20 mouse cellular contexts compared by ENCODE assay signal in the genomic region with DNA sequence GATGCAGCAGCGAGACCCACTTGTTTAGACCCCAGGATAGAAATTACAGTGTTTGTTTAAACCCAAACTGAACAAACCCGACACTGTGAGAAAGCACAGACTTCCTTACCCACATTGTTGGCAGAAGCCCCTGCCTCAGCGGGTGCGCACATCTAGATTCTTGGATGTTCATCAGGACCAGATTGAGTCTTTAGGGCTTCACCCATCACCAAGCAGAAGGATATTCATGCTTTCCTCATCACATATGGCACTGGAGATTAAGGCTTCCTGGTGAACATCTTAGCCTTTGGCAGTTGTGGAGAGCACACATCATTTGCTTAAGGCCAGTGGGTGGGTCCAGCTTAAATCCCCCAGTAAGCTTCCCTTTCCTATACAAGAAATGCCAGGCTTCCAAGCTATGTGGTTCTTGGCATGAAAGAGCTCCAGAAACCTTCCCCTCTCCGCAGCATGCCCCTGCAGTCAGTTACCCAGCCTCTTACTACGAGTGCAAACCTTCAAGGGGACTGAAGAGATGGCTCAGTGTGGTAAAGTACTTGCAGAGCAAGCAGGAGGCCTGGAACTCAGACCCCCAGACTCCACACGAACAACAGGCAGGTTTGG.
DNase-seq lines count a peak whose midpoint lies in the region; ATAC-seq and TF ChIP-seq lines count a peak whose summit lies in the region.
"Had no signal": no experiment of that assay in that cellular context is flagged by ENCODE, and none has a peak within 500 bp of the region (broad histone marks: within the 10 kb centered on the region; RNA-seq: fewer than 3 reads in every experiment).

No protein-coding gene starts in this region.

- WGBS in cerebellum, adult 2 months: 17% methylated on average over 7 of the region's 7 CpGs
- WGBS in forebrain, postnatal 0 days: 54% methylated on average over 7 of the region's 7 CpGs
- 82% methylated on average over 7 of the region's 7 CpGs for WGBS in forebrain, embryonic 11.5 days
- 56% methylated on average over 7 of the region's 7 CpGs for WGBS in embryonic facial prominence, embryonic 15.5 days

- intact Hi-C loops in left cerebral cortex, postnatal 4 days (cut with DNase I): loop anchor here (10.0 kb wide), 1 partner anchor 119 kb away; no protein-coding TSS in a partner anchor

- ATAC-seq in forebrain, postnatal 0 days: peak; percentile 85
- ATAC-seq in forebrain, embryonic 11.5 days (replicated peaks; ENCODE audit: low FRiP score): no peak
- peak; percentile 51; the same call in 1 of the 2 replicates for ATAC-seq in embryonic facial prominence, embryonic 15.5 days (ENCODE audit: insufficient number of reproducible peaks, low FRiP score, low TSS enrichment, low read depth)
- ATAC-seq: CD4-positive, CD25-positive, alpha-beta regulatory T cell, adult 4 months; forebrain, embryonic 15.5 days; intestine, embryonic 15.5 days had no signal

- H3K9me3 ChIP-seq in forebrain, postnatal 0 days (ENCODE audit: low read length): no peaks in the 10 kb centered on the region
- no peaks in the 10 kb centered on the region for H3K9me3 ChIP-seq in forebrain, embryonic 11.5 days (ENCODE audit: control insufficient read depth, low read length)
- no peaks in the 10 kb centered on the region for H3K9me3 ChIP-seq in embryonic facial prominence, embryonic 15.5 days (replicated peaks)
- H3K9me3 ChIP-seq: forebrain, embryonic 15.5 days; hindbrain, embryonic 10.5 days; intestine, embryonic 15.5 days had no signal

- H3K4me2 ChIP-seq in forebrain, postnatal 0 days (ENCODE audit: low read depth): no peak overlapping the region
- no peak overlapping the region for H3K4me2 ChIP-seq in forebrain, embryonic 11.5 days (ENCODE audit: low read depth, low read length, severe bottlenecking)
- H3K4me2 ChIP-seq in embryonic facial prominence, embryonic 15.5 days (replicated peaks): no peak overlapping the region
- H3K4me2 ChIP-seq: forebrain, embryonic 15.5 days; heart, embryonic 11.5 days; intestine, embryonic 15.5 days had no signal

- no peaks in the 10 kb centered on the region for H3K36me3 ChIP-seq in forebrain, postnatal 0 days (ENCODE audit: insufficient read depth)
- H3K36me3 ChIP-seq in forebrain, embryonic 11.5 days (ENCODE audit: control insufficient read depth, insufficient read depth, low read length): no peaks in the 10 kb centered on the region
- H3K36me3 ChIP-seq in embryonic facial prominence, embryonic 15.5 days: no peaks in the 10 kb centered on the region
- H3K36me3 ChIP-seq: forebrain, embryonic 15.5 days; G1E; hindbrain, embryonic 10.5 days; intestine, embryonic 15.5 days had no signal

- H3K4me3 ChIP-seq in cerebellum, adult 2 months (replicated peaks; ENCODE audit: insufficient read depth, low read depth, low read length): no peak overlapping the region
- H3K4me3 ChIP-seq in forebrain, postnatal 0 days (ENCODE audit: low read depth, low read length): no peak overlapping the region
- H3K4me3 ChIP-seq in forebrain, embryonic 11.5 days (ENCODE audit: low read depth, low read length): no peak overlapping the region
- no peak overlapping the region for H3K4me3 ChIP-seq in embryonic facial prominence, embryonic 15.5 days (replicated peaks)
- H3K4me3 ChIP-seq: forebrain, embryonic 15.5 days; heart, adult 2 months; hindbrain, embryonic 10.5 days; intestine, embryonic 15.5 days had no signal

- H3K4me1 ChIP-seq in cerebellum, adult 2 months (ENCODE audit: control insufficient read depth, insufficient read depth, low read length): no peaks in the 10 kb centered on the region
- H3K4me1 ChIP-seq in forebrain, postnatal 0 days (ENCODE audit: insufficient read depth): peaks cover 5% of the 10 kb centered on the region; the same call in 1 of the 2 replicates
- H3K4me1 ChIP-seq in forebrain, embryonic 11.5 days (replicated peaks; ENCODE audit: control insufficient read depth, insufficient read depth, low read length): 0 out of 2 replicates have a peak, but pooled peaks cover 2% of the 10 kb centered on the region
- no peaks in the 10 kb centered on the region for H3K4me1 ChIP-seq in embryonic facial prominence, embryonic 15.5 days
- H3K4me1 ChIP-seq: intestine, embryonic 15.5 days had no signal

- H3K27ac ChIP-seq in cerebellum, adult 2 months (ENCODE audit: insufficient read depth, low read length): no peak overlapping the region
- no peak overlapping the region for H3K27ac ChIP-seq in forebrain, postnatal 0 days (ENCODE audit: low read depth, low read length)
- H3K27ac ChIP-seq in forebrain, embryonic 11.5 days (ENCODE audit: low read depth, low read length): no peak overlapping the region
- H3K27ac ChIP-seq in embryonic facial prominence, embryonic 15.5 days (replicated peaks): no peak overlapping the region
- H3K27ac ChIP-seq: forebrain, embryonic 15.5 days; heart, adult 2 months; hindbrain, embryonic 10.5 days; intestine, embryonic 15.5 days had no signal

- no peak overlapping the region for H3K9ac ChIP-seq in forebrain, postnatal 0 days
- H3K9ac ChIP-seq in forebrain, embryonic 11.5 days (ENCODE audit: low read length): no peak overlapping the region
- H3K9ac ChIP-seq in embryonic facial prominence, embryonic 15.5 days: no peak overlapping the region
- H3K9ac ChIP-seq: forebrain, embryonic 15.5 days; intestine, embryonic 15.5 days had no signal

- H3K27me3 ChIP-seq in cerebellum, adult 2 months (ENCODE audit: control insufficient read depth, insufficient read depth, low read length): no peaks in the 10 kb centered on the region
- no peaks in the 10 kb centered on the region for H3K27me3 ChIP-seq in forebrain, postnatal 0 days (ENCODE audit: insufficient read depth, low read length)
- H3K27me3 ChIP-seq in forebrain, embryonic 11.5 days (ENCODE audit: control insufficient read depth, insufficient read depth, low read length): no peaks in the 10 kb centered on the region
- H3K27me3 ChIP-seq in embryonic facial prominence, embryonic 15.5 days: no peaks in the 10 kb centered on the region
- H3K27me3 ChIP-seq: forebrain, embryonic 15.5 days; intestine, embryonic 15.5 days had no signal

- TF ChIP-seq CTCF in cerebellum, adult 2 months (IDR thresholded peaks at IDR 0.05; ENCODE audit: borderline replicate concordance, insufficient read depth, low read depth, low read length): no peak
- no peak for TF ChIP-seq CTCF in forebrain, postnatal 0 days (IDR thresholded peaks at IDR 0.05; ENCODE audit: low read depth)

- peak; percentile 80 to 89 for DNase-seq in cerebellum, postnatal 10 days
- no peak for DNase-seq in cerebellum, adult 2 months
- peak; percentile 73 for DNase-seq in forebrain, postnatal 0 days
- DNase-seq in forebrain, embryonic 11.5 days (ENCODE audit: low spot score): no peak
- peak; percentile 82 for DNase-seq in left cerebral cortex, postnatal 4 days
- DNase-seq in left cerebral cortex, adult 11 months (ENCODE audit: low spot score): no peak
- DNase-seq: adrenal gland, adult 8-10 months; adrenal gland, postnatal 36 days; B cell, adult 2 months; cerebellum, adult 8-10 months; gastrocnemius, postnatal 10 days; heart, adult 2 months; kidney, adult 18-20 months had no signal

- no peak for TF ChIP-seq POLR2A in cerebellum, adult 2 months (IDR thresholded peaks at IDR 0.05; ENCODE audit: borderline replicate concordance, insufficient read depth, low read length)

Comparison
In these comparisons a context has a peak if more than half of its experiments do, and no peak if none do; other contexts are left out.
1. DNase-seq: peak in cerebellum, postnatal 10 days (2 of 2), forebrain, postnatal 0 days (single experiment) and left cerebral cortex, postnatal 4 days (single experiment); none in cerebellum, adult 2 months (0 of 2), forebrain, embryonic 11.5 days (single experiment) and left cerebral cortex, adult 11 months (single experiment).